Mouse (Mus musculus) ovary, postnatal 36 days (tissue): ENCODE data around the gene Ext2.

Source experiments
- DNase-seq: peaks from one replicate; pipeline ENCODE4 v3.0.0; 2022; ENCODE audit warnings: low spot score, mixed read lengths

Gene Ext2

GRCm38 (mm10) chr2:93776267-93777055 is 45.9 kb downstream of the Ext2 start:
- DNase-seq, result no peak

GRCm38 (mm10) chr2:93775431-93775830 is 46.9 kb downstream of the Ext2 start:
- DNase-seq, result no peak

- no peak for DNase-seq
Measured at GRCm38 (mm10) chr2:93774946-93775345, 47.4 kb downstream of the Ext2 start.

GRCm38 (mm10) chr2:93772765-93773085 is 49.6 kb downstream of the Ext2 start:
- DNase-seq, result no peak

- DNase-seq, result no peak
Measured at GRCm38 (mm10) chr2:93772054-93772764, 50.2 kb downstream of the Ext2 start.

GRCm38 (mm10) chr2:93770895-93771294 is 51.5 kb downstream of the Ext2 start:
- no peak for DNase-seq

GRCm38 (mm10) chr2:93769875-93770274 is 52.5 kb downstream of the Ext2 start:
- DNase-seq, result no peak

GRCm38 (mm10) chr2:93765721-93766120 is 56.6 kb downstream of the Ext2 start:
- DNase-seq, result no peak

- DNase-seq, result no peak
Measured at GRCm38 (mm10) chr2:93764211-93764610, 58.2 kb downstream of the Ext2 start.

- DNase-seq, result no peak
Measured at GRCm38 (mm10) chr2:93760389-93760788, 62.0 kb downstream of the Ext2 start.

GRCm38 (mm10) chr2:93759173-93759572 is 63.2 kb downstream of the Ext2 start:
- no peak for DNase-seq

- no peak for DNase-seq
Measured at GRCm38 (mm10) chr2:93758298-93758697, 64.1 kb downstream of the Ext2 start.

- DNase-seq, result no peak
Measured at GRCm38 (mm10) chr2:93754366-93754765, 68.0 kb downstream of the Ext2 start.

- no peak for DNase-seq
Measured at GRCm38 (mm10) chr2:93753147-93753758, 69.1 kb downstream of the Ext2 start.

GRCm38 (mm10) chr2:93749709-93750108 is 72.7 kb downstream of the Ext2 start:
- no peak for DNase-seq

- no peak for DNase-seq
Measured at GRCm38 (mm10) chr2:93747538-93748126, 74.7 kb downstream of the Ext2 start.

GRCm38 (mm10) chr2:93746620-93747019 is 75.7 kb downstream of the Ext2 start:
- DNase-seq, result no peak

- no peak for DNase-seq
Measured at GRCm38 (mm10) chr2:93746162-93746561, 76.2 kb downstream of the Ext2 start.

- no peak for DNase-seq
Measured at GRCm38 (mm10) chr2:93745741-93746140, 76.6 kb downstream of the Ext2 start.

- no peak for DNase-seq
Measured at GRCm38 (mm10) chr2:93744346-93745229, 77.8 kb downstream of the Ext2 start.

- DNase-seq, result no peak
Measured at GRCm38 (mm10) chr2:93741700-93742099, 80.7 kb downstream of the Ext2 start.
